In the genomic region with DNA sequence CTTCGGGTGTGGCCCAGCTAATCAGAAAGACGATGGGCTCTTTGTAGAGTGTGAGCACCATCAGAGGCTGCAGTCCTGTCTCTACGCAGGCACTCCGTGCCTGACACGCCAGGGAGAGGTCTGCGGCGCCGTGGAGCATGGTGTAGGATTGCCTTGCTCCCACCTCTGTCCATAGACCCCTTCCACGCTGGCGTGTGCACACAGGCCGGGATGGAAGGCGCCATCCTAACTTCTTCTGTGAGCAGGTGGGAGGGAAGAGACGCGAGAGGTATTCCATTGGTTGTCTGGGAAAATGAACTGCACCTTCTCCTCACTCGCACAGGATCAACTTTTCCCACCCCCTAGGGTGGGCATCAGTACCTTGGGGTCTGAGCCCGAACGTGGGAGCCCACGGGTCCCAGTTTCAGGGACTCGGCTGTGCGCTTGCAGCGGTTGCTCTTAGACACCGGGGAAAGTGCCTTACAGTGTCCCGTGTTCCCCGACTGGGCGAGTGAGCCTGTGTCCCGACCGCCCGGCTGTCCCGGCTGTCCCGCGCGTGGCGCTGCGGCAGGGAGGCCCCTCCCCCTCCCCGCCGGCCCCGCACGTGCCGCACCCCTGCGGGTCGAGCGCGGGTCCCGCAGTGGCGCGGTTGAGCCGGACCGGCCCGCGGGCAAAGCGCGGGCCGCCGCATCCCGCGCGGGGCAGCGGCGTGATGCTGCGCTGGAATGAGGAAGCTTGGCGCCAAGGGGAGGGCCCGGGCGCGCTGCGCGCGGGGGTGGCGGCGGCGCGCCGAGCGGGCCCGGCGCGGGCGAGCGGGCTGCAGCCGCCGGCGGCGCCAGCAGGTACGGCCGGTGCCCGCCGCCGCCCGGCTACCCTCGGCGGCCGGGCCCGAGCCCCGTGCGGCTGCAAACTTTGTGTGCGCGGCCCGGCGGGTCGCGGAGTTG, we compare ENCODE assay signal across 8 mouse cellular contexts. TPM values are rescaled to one million over a fixed set of nuclear protein-coding genes. Genes with fewer than 3 reads are reported as not detected.
A peak's percentile ranks its signal among the peaks of the same experiment; 100 is the strongest.
DNase-seq lines count a peak whose midpoint lies in the region; ATAC-seq and TF ChIP-seq lines count a peak whose summit lies in the region.

A gene (plus strand): TSS at position 74 of the 923 bp plus-strand sequence.

- H3K4me2 ChIP-seq in embryonic facial prominence, embryonic 12.5 days (replicated peaks) = peak within 1 kb of the TSS; percentile 97
- peak within 1 kb of the TSS; percentile 96 for H3K4me2 ChIP-seq in hindbrain, postnatal 0 days (ENCODE audit: low read depth, low read length)

- peaks cover 3% of the 10 kb centered on the region; the same call in 1 of the 2 replicates for H3K4me1 ChIP-seq in embryonic facial prominence, embryonic 12.5 days
- peaks cover 7% of the 10 kb centered on the region; the same call in 1 of the 2 replicates for H3K4me1 ChIP-seq in hindbrain, postnatal 0 days (ENCODE audit: insufficient read depth, low read length)
- peaks cover 21% of the 10 kb centered on the region for H3K4me1 ChIP-seq in midbrain, embryonic 10.5 days
- peaks cover 14% of the 10 kb centered on the region for H3K4me1 ChIP-seq in thymus, adult 2 months (replicated peaks; ENCODE audit: control insufficient read depth, insufficient read depth, low read length)

- H3K27ac ChIP-seq in embryonic facial prominence, embryonic 12.5 days = no peak within 1 kb of the TSS
- no peak within 1 kb of the TSS for H3K27ac ChIP-seq in hindbrain, postnatal 0 days
- peak within 1 kb of the TSS; percentile 79 for H3K27ac ChIP-seq in midbrain, embryonic 10.5 days (replicated peaks)
- H3K27ac ChIP-seq in thymus, adult 2 months (ENCODE audit: control insufficient read depth, insufficient read depth, low read length) = peak within 1 kb of the TSS; percentile 97

- TF ChIP-seq CTCF in hindbrain, postnatal 0 days (IDR thresholded peaks at IDR 0.05; ENCODE audit: low read depth) = no peak
- 0 out of 2 replicates have a peak, but pooled peaks have one; percentile 11 for TF ChIP-seq CTCF in thymus, adult 2 months (IDR thresholded peaks at IDR 0.05; ENCODE audit: borderline replicate concordance, control insufficient read depth, extremely low read depth, insufficient read depth, low read length, poor library complexity)

- TF ChIP-seq POLR2A in thymus, adult 2 months (IDR thresholded peaks at IDR 0.05; ENCODE audit: control insufficient read depth, extremely low read depth, insufficient read depth, low read length, poor library complexity) = 0 out of 2 replicates have a peak, but pooled peaks have one; percentile 48

- 1% methylated on average over 98 of the region's 100 CpGs for WGBS in embryonic facial prominence, embryonic 12.5 days
- WGBS in hindbrain, postnatal 0 days = 2% methylated on average over 56 of the region's 100 CpGs
- WGBS in midbrain, embryonic 10.5 days = 2% methylated on average over 86 of the region's 100 CpGs
- WGBS in thymus, adult 2 months = 6% methylated on average over 100 of the region's 100 CpGs

- peak; percentile 71 for ATAC-seq in embryonic facial prominence, embryonic 12.5 days (ENCODE audit: insufficient number of reproducible peaks, insufficient read depth, low FRiP score, low TSS enrichment)
- peak; percentile 61 for ATAC-seq in hindbrain, postnatal 0 days

- DNase-seq in spleen, adult 12 weeks (ENCODE audit: low spot score) = peak; percentile 39
- DNase-seq in spleen, adult 18-20 months = no peak
- peak; percentile 3 for DNase-seq in hindbrain, postnatal 0 days (ENCODE audit: low spot score)
- DNase-seq in midbrain, embryonic 10.5 days (ENCODE audit: low spot score) = peak; percentile 52
- peak; percentile 49 for DNase-seq in thymus, adult 2 months
- DNase-seq in left cerebral cortex, postnatal 4 days = no peak
- DNase-seq in urinary bladder, postnatal 25 days (ENCODE audit: low spot score) = no peak

- no peaks in the 10 kb centered on the region for H3K36me3 ChIP-seq in embryonic facial prominence, embryonic 12.5 days
- H3K36me3 ChIP-seq in hindbrain, postnatal 0 days (ENCODE audit: insufficient read depth, low read length) = no peaks in the 10 kb centered on the region
- H3K36me3 ChIP-seq in midbrain, embryonic 10.5 days = no peaks in the 10 kb centered on the region
- H3K36me3 ChIP-seq in thymus, adult 2 months (ENCODE audit: control insufficient read depth, insufficient read depth, low read length) = no peaks in the 10 kb centered on the region

- no peaks in the 10 kb centered on the region for H3K9me3 ChIP-seq in embryonic facial prominence, embryonic 12.5 days
- H3K9me3 ChIP-seq in hindbrain, postnatal 0 days (ENCODE audit: low read length) = no peaks in the 10 kb centered on the region
- no peaks in the 10 kb centered on the region for H3K9me3 ChIP-seq in midbrain, embryonic 10.5 days (replicated peaks)

- intact Hi-C loops in left cerebral cortex, postnatal 4 days (cut with DNase I) = no loop called here

- H3K9ac ChIP-seq in embryonic facial prominence, embryonic 12.5 days = peak within 1 kb of the TSS; percentile 56
- peak within 1 kb of the TSS; percentile 17; the same call in 1 of the 2 replicates for H3K9ac ChIP-seq in hindbrain, postnatal 0 days (replicated peaks; ENCODE audit: low read length)

- peaks cover 50% of the 10 kb centered on the region for H3K27me3 ChIP-seq in embryonic facial prominence, embryonic 12.5 days
- H3K27me3 ChIP-seq in hindbrain, postnatal 0 days (ENCODE audit: insufficient read depth, low read length) = peaks cover 36% of the 10 kb centered on the region
- H3K27me3 ChIP-seq in midbrain, embryonic 10.5 days (ENCODE audit: low read depth, poor library complexity, severe bottlenecking) = peaks cover 66% of the 10 kb centered on the region
- H3K27me3 ChIP-seq in thymus, adult 2 months (ENCODE audit: control insufficient read depth, insufficient read depth, low read length) = no peaks in the 10 kb centered on the region

- H3K4me3 ChIP-seq in embryonic facial prominence, embryonic 12.5 days = peak within 1 kb of the TSS; percentile 63
- H3K4me3 ChIP-seq in hindbrain, postnatal 0 days (ENCODE audit: low read length) = peak within 1 kb of the TSS; percentile 61
- H3K4me3 ChIP-seq in midbrain, embryonic 10.5 days = peak within 1 kb of the TSS; percentile 71
- H3K4me3 ChIP-seq in thymus, adult 2 months (ENCODE audit: control insufficient read depth, insufficient read depth, low read length) = peak within 1 kb of the TSS; percentile 97

RNA-seq across cellular contexts. Expression of the gene that starts here (rescaled TPM):
- 0.84 and 1.3 TPM in 2 replicates for polyA plus RNA-seq in embryonic facial prominence, embryonic 12.5 days (2016; fragmentation: Nextera tagmentation; extraction: Ambion mirVana)
- 4.0 and 4.6 TPM in 2 replicates for total RNA-seq in hindbrain, postnatal 0 days (2014; rRNA removed)
- 0.78 and 0.91 TPM in 2 replicates for polyA plus RNA-seq in hindbrain, postnatal 0 days (2015; fragmentation: Nextera tagmentation; extraction: Ambion mirVana)
- polyA plus RNA-seq in midbrain, embryonic 10.5 days (2016; fragmentation: Nextera tagmentation; extraction: Ambion mirVana) = 2.6 and 2.8 TPM in 2 replicates
- polyA plus RNA-seq in thymus, adult 2 months (2012; rRNA removed) = 645 and 923 TPM in 2 replicates
- 1 to 10 TPM; 2.3 to 2.5 TPM for total RNA-seq in left cerebral cortex, postnatal 4 days (2021)

Comparison
In these comparisons a context has a peak if more than half of its experiments do, and no peak if none do; other contexts are left out.
1. RNA of the gene that starts here (polyA plus RNA-seq): 645 to 923 TPM in thymus, adult 2 months; 2.6 to 2.8 TPM in midbrain, embryonic 10.5 days, 0.78 to 0.91 TPM in hindbrain, postnatal 0 days and 0.84 to 1.3 TPM in embryonic facial prominence, embryonic 12.5 days; every median in the first group is over 100 times any median in the second.
2. DNase-seq: peak in spleen, adult 12 weeks (single experiment), hindbrain, postnatal 0 days (single experiment), midbrain, embryonic 10.5 days (single experiment) and thymus, adult 2 months (single experiment); none in spleen, adult 18-20 months (0 of 2), left cerebral cortex, postnatal 4 days (single experiment) and urinary bladder, postnatal 25 days (single experiment).
3. H3K27ac ChIP-seq: peak in midbrain, embryonic 10.5 days (single experiment) and thymus, adult 2 months (single experiment); none in embryonic facial prominence, embryonic 12.5 days (single experiment) and hindbrain, postnatal 0 days (single experiment).
4. Peak in every context shown above with its lines, with median percentiles within 50 percentile points of each other: H3K4me3 ChIP-seq.